Mouse (Mus musculus) testis, adult 2 months (tissue): ENCODE measurements at regions not wholly inside any gene's neighbourhood (a gene's known extent, or its start where the extent isn't known, plus 50 kb on each side); places are given as distances from the start of the nearest gene placed in this dataset.

Source experiments
- CTCF ChIP-seq: fragments of 200-500 bp; IDR thresholded peaks from 2 replicates; pipeline ENCODE4 v1.5.1; 2012; ENCODE audit warnings: low read depth, mild to moderate bottlenecking, inconsistent platforms, low read length, moderate library complexity; ENCODE audit not compliant: control insufficient read depth, insufficient read depth, insufficient replicate concordance
- POLR2A ChIP-seq: fragments of 200-500 bp; IDR thresholded peaks from 2 replicates; pipeline ENCODE4 v1.6.1; 2012; ENCODE audit warnings: low read depth, mild to moderate bottlenecking, inconsistent platforms, low read length, moderate library complexity; ENCODE audit not compliant: control insufficient read depth

DNA sequence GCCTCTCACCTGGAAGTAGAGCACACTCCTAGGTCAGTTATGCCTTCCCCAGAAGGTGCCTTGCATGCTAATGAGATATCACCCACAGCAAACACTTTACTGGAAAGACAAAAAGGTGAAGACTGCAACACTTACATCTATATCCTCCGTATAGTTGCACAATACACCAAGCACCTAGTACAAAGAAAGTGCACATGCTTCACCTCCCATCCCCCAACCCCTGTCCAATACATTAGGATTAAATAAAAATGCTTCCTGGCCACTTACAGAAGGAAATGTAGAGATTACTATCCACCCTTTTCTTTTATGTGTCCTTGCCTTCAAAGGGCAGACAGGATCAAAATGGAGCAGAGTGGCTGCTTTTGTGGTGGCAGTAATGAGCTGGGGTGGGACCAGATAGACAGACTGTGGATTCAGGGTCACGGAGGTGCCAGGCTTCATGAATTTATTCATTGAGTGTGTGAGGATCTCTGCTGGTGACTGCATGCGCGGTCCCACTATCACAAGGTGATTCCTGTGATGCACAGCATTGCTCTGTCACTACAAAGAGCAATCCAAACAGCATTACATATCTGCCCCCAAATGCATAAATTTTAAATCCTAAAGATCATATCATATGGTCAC is 109.9 kb upstream of the Fat4 start:
- TF ChIP-seq POLR2A = no peak
- TF ChIP-seq CTCF = no peak
